Mouse (Mus musculus): ENCODE measurements around the gene Klf12.
"Not testable (repeated sequence)": the region's sequence is repeated elsewhere in the genome, so short reads cannot be mapped to it uniquely, and the experiment has no call there.

The Klf12 gene

GRCm38 (mm10) chr14:99876791-99877578 is 407.5 kb downstream of the Klf12 start:
- no peak for DNase-seq

GRCm38 (mm10) chr14:99873725-99874124 is 410.8 kb downstream of the Klf12 start:
- no peak for DNase-seq

GRCm38 (mm10) chr14:99856158-99857011 is 428.1 kb downstream of the Klf12 start:
- DNase-seq: no peak

GRCm38 (mm10) chr14:99854467-99854807 is 430.0 kb downstream of the Klf12 start:
- DNase-seq: not testable (repeated sequence)

GRCm38 (mm10) chr14:99853769-99854466 is 430.6 kb downstream of the Klf12 start:
- DNase-seq: not testable (repeated sequence)

- no peak for DNase-seq
Observed at GRCm38 (mm10) chr14:99850350-99850749, 434.1 kb downstream of the Klf12 start.

GRCm38 (mm10) chr14:99847502-99847901 is 437.0 kb downstream of the Klf12 start:
- no peak for DNase-seq

- no peak for DNase-seq
Observed at GRCm38 (mm10) chr14:99826713-99827112, 457.8 kb downstream of the Klf12 start.

All from kidney, postnatal 36 days (tissue).